Mouse (Mus musculus): ENCODE measurements at regions not wholly inside any gene's neighbourhood (a gene's known extent, or its start where the extent isn't known, plus 50 kb on each side); places are given as distances from the start of the nearest gene placed in this dataset.

GRCm38 (mm10) chr13:51919937-51920336 is 73.5 kb downstream of the Gadd45g start:
- 90% methylated on average over 3 of the region's 3 CpGs for WGBS

GRCm38 (mm10) chr13:51920511-51921351 is 74.3 kb downstream of the Gadd45g start:
- H3K4me3 ChIP-seq (replicated peaks; ENCODE audit: insufficient read depth, low read depth, low read length), result no peak overlapping the region
- H3K4me1 ChIP-seq (ENCODE audit: control insufficient read depth, insufficient read depth, low read length), result peaks cover 41% of the 10 kb centered on the region
- DNase-seq, result peak; percentile 39 to 48
- TF ChIP-seq CTCF (IDR thresholded peaks at IDR 0.05; ENCODE audit: borderline replicate concordance, insufficient read depth, low read depth, low read length), result no peak
- TF ChIP-seq POLR2A (IDR thresholded peaks at IDR 0.05; ENCODE audit: borderline replicate concordance, insufficient read depth, low read length), result no peak
- WGBS, result 60% methylated on average over 15 of the region's 15 CpGs
- no peaks in the 10 kb centered on the region for H3K27me3 ChIP-seq (ENCODE audit: control insufficient read depth, insufficient read depth, low read length)
- no peak overlapping the region for H3K27ac ChIP-seq (ENCODE audit: insufficient read depth, low read length)

More at GRCm38 (mm10) chr13:51919937-51920336, 73.5 kb downstream of the Gadd45g start:
- DNase-seq, result no peak
- Histone ChIP-seq H3K4me1 (ENCODE audit: control insufficient read depth, insufficient read depth, low read length) (peaks cover 41% of the 10 kb centered on the region), H3K4me3 (replicated peaks; ENCODE audit: insufficient read depth, low read depth, low read length) (no peak overlapping the region), H3K27ac (ENCODE audit: insufficient read depth, low read length) (no peak overlapping the region), H3K27me3 (ENCODE audit: control insufficient read depth, insufficient read depth, low read length) (no peaks in the 10 kb centered on the region)
- no peak for TF ChIP-seq POLR2A (IDR thresholded peaks at IDR 0.05; ENCODE audit: borderline replicate concordance, insufficient read depth, low read length)
- TF ChIP-seq CTCF (IDR thresholded peaks at IDR 0.05; ENCODE audit: borderline replicate concordance, insufficient read depth, low read depth, low read length), result no peak

- TF ChIP-seq POLR2A (IDR thresholded peaks at IDR 0.05; ENCODE audit: borderline replicate concordance, insufficient read depth, low read length) (no peak), CTCF (IDR thresholded peaks at IDR 0.05; ENCODE audit: borderline replicate concordance, insufficient read depth, low read depth, low read length) (no peak)
- Histone ChIP-seq H3K27me3 (ENCODE audit: control insufficient read depth, insufficient read depth, low read length) (no peaks in the 10 kb centered on the region), H3K4me1 (ENCODE audit: control insufficient read depth, insufficient read depth, low read length) (peaks cover 38% of the 10 kb centered on the region), H3K27ac (ENCODE audit: insufficient read depth, low read length) (no peak overlapping the region), H3K4me3 (replicated peaks; ENCODE audit: insufficient read depth, low read depth, low read length) (no peak overlapping the region)
- 77% methylated on average over 5 of the region's 5 CpGs for WGBS
- DNase-seq, result no peak
These were observed 75.1 kb downstream of the Gadd45g start for GRCm38 (mm10) chr13:51921550-51921949.

- peaks cover 16% of the 10 kb centered on the region for H3K4me1 ChIP-seq (ENCODE audit: control insufficient read depth, insufficient read depth, low read length)
- no peaks in the 10 kb centered on the region for H3K27me3 ChIP-seq (ENCODE audit: control insufficient read depth, insufficient read depth, low read length)
- H3K27ac ChIP-seq (ENCODE audit: insufficient read depth, low read length), result no peak overlapping the region
- DNase-seq, result no peak
- no peak overlapping the region for H3K4me3 ChIP-seq (replicated peaks; ENCODE audit: insufficient read depth, low read depth, low read length)
- WGBS, result 58% methylated on average over 10 of the region's 10 CpGs
- TF ChIP-seq CTCF (IDR thresholded peaks at IDR 0.05; ENCODE audit: borderline replicate concordance, insufficient read depth, low read depth, low read length) (no peak), POLR2A (IDR thresholded peaks at IDR 0.05; ENCODE audit: borderline replicate concordance, insufficient read depth, low read length) (no peak)
These were observed 80.3 kb downstream of the Gadd45g start for GRCm38 (mm10) chr13:51926764-51927163.

GRCm38 (mm10) chr13:51929730-51930129 is 83.3 kb downstream of the Gadd45g start:
- no peak overlapping the region for H3K27ac ChIP-seq (ENCODE audit: insufficient read depth, low read length)
- 70% methylated on average over 2 of the region's 2 CpGs for WGBS

GRCm38 (mm10) chr13:51930301-51930747 is 83.8 kb downstream of the Gadd45g start:
- WGBS, result 16% methylated on average over 6 of the region's 6 CpGs

More at GRCm38 (mm10) chr13:51929730-51930129, 83.3 kb downstream of the Gadd45g start:
- DNase-seq, result no peak
- Histone ChIP-seq H3K4me1 (ENCODE audit: control insufficient read depth, insufficient read depth, low read length) (peaks cover 16% of the 10 kb centered on the region), H3K27me3 (ENCODE audit: control insufficient read depth, insufficient read depth, low read length) (no peaks in the 10 kb centered on the region), H3K4me3 (replicated peaks; ENCODE audit: insufficient read depth, low read depth, low read length) (no peak overlapping the region)
- TF ChIP-seq POLR2A (IDR thresholded peaks at IDR 0.05; ENCODE audit: borderline replicate concordance, insufficient read depth, low read length) (no peak), CTCF (IDR thresholded peaks at IDR 0.05; ENCODE audit: borderline replicate concordance, insufficient read depth, low read depth, low read length) (no peak)

DNA sequence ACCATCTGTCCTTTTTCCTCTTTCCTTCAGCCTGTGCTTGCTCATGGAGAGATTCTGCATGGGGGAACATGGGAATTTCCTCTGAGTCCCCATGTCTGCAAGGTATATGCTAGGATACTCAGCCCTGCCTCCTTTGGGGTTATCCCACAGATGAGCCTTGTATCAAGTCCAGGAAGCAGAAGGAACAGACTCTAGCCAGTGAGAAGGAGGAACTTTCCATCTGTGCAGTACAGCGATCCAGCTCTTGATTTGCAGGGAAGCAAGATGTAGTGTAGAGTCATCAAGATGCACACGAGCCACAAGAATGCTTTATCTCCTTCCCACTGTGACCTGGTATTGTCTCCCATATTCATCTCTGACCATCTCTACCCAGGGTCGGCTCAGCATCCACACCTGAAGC is 84.5 kb downstream of the Gadd45g start:
- peak in 1 of 2 experiments; percentile 22 for DNase-seq
- no peak overlapping the region for H3K4me3 ChIP-seq (replicated peaks; ENCODE audit: insufficient read depth, low read depth, low read length)
- no peaks in the 10 kb centered on the region for H3K27me3 ChIP-seq (ENCODE audit: control insufficient read depth, insufficient read depth, low read length)
- 37% methylated on average over 3 of the region's 3 CpGs for WGBS
- TF ChIP-seq CTCF (IDR thresholded peaks at IDR 0.05; ENCODE audit: borderline replicate concordance, insufficient read depth, low read depth, low read length), result no peak
- TF ChIP-seq POLR2A (IDR thresholded peaks at IDR 0.05; ENCODE audit: borderline replicate concordance, insufficient read depth, low read length), result no peak
- peaks cover 16% of the 10 kb centered on the region for H3K4me1 ChIP-seq (ENCODE audit: control insufficient read depth, insufficient read depth, low read length)
- no peak overlapping the region for H3K27ac ChIP-seq (ENCODE audit: insufficient read depth, low read length)

More at GRCm38 (mm10) chr13:51930301-51930747, 83.8 kb downstream of the Gadd45g start:
- Histone ChIP-seq H3K4me3 (replicated peaks; ENCODE audit: insufficient read depth, low read depth, low read length) (no peak overlapping the region), H3K27me3 (ENCODE audit: control insufficient read depth, insufficient read depth, low read length) (no peaks in the 10 kb centered on the region), H3K4me1 (ENCODE audit: control insufficient read depth, insufficient read depth, low read length) (peaks cover 16% of the 10 kb centered on the region), H3K27ac (ENCODE audit: insufficient read depth, low read length) (no peak overlapping the region)
- TF ChIP-seq CTCF (IDR thresholded peaks at IDR 0.05; ENCODE audit: borderline replicate concordance, insufficient read depth, low read depth, low read length) (no peak), POLR2A (IDR thresholded peaks at IDR 0.05; ENCODE audit: borderline replicate concordance, insufficient read depth, low read length) (no peak)
- peak; percentile 26 to 47 for DNase-seq

GRCm38 (mm10) chr13:51935827-51936226 is 89.3 kb downstream of the Gadd45g start:
- H3K27ac ChIP-seq (ENCODE audit: insufficient read depth, low read length), result no peak overlapping the region
- DNase-seq, result no peak
- peaks cover 4% of the 10 kb centered on the region; the same call in 1 of the 2 replicates for H3K4me1 ChIP-seq (ENCODE audit: control insufficient read depth, insufficient read depth, low read length)
- H3K27me3 ChIP-seq (ENCODE audit: control insufficient read depth, insufficient read depth, low read length), result no peaks in the 10 kb centered on the region
- TF ChIP-seq POLR2A (IDR thresholded peaks at IDR 0.05; ENCODE audit: borderline replicate concordance, insufficient read depth, low read length), result no peak
- no peak for TF ChIP-seq CTCF (IDR thresholded peaks at IDR 0.05; ENCODE audit: borderline replicate concordance, insufficient read depth, low read depth, low read length)
- WGBS, result 98% methylated on average over 10 of the region's 10 CpGs
- H3K4me3 ChIP-seq (replicated peaks; ENCODE audit: insufficient read depth, low read depth, low read length), result no peak overlapping the region
